Comparison of ENCODE assay signal across 27 mouse cellular contexts in genomic region chr1:119805984-119806383, GRCm38 (mm10). TPM values are rescaled to one million over a fixed set of nuclear protein-coding genes. Genes with fewer than 3 reads are reported as not detected.
DNase-seq lines count a peak whose midpoint lies in the region; ATAC-seq lines count a peak whose summit lies in the region.
"Had no signal": no experiment of that assay in that cellular context is flagged by ENCODE, and none has a peak within 500 bp of the region (broad histone marks: within the 10 kb centered on the region; RNA-seq: fewer than 3 reads in every experiment).

No protein-coding gene starts in this region.

- no peak overlapping the region for H3K4me3 ChIP-seq in forebrain, embryonic 13.5 days
- H3K4me3 ChIP-seq in forebrain, embryonic 14.5 days (ENCODE audit: low read depth, low read length), result no peak overlapping the region
- H3K4me3 ChIP-seq in forebrain, embryonic 15.5 days, result no peak overlapping the region
- H3K4me3 ChIP-seq: embryonic facial prominence, embryonic 10.5 days; forebrain, embryonic 10.5 days; heart, adult 2 months; heart, embryonic 13.5 days; hindbrain, embryonic 13.5 days; limb, embryonic 15.5 days; neural tube, embryonic 13.5 days had no signal

- ATAC-seq in forebrain, embryonic 13.5 days, result peak; percentile 36; the same call in 1 of the 2 replicates
- ATAC-seq in forebrain, embryonic 14.5 days, result no peak
- no peak for ATAC-seq in forebrain, embryonic 15.5 days (replicated peaks)
- ATAC-seq: activated CD4-positive, CD25-positive, alpha-beta regulatory T cell, adult 4 months had no signal

- H3K4me2 ChIP-seq in forebrain, embryonic 13.5 days, result no peak overlapping the region
- H3K4me2 ChIP-seq in forebrain, embryonic 14.5 days (ENCODE audit: low read length), result no peak overlapping the region
- H3K4me2 ChIP-seq in forebrain, embryonic 15.5 days (replicated peaks), result no peak overlapping the region
- H3K4me2 ChIP-seq: heart, embryonic 13.5 days; hindbrain, embryonic 13.5 days; limb, embryonic 15.5 days; lung, embryonic 14.5 days; neural tube, embryonic 13.5 days had no signal

- H3K4me1 ChIP-seq in forebrain, embryonic 13.5 days, result no peaks in the 10 kb centered on the region
- H3K4me1 ChIP-seq in forebrain, embryonic 14.5 days (ENCODE audit: control insufficient read depth, insufficient read depth, low read length), result no peaks in the 10 kb centered on the region
- H3K4me1 ChIP-seq in forebrain, embryonic 15.5 days, result no peaks in the 10 kb centered on the region
- H3K4me1 ChIP-seq: embryonic facial prominence, embryonic 10.5 days; forebrain, embryonic 10.5 days; heart, embryonic 13.5 days; hindbrain, embryonic 13.5 days; limb, embryonic 15.5 days; neural tube, embryonic 13.5 days had no signal

- no peaks in the 10 kb centered on the region for H3K27me3 ChIP-seq in forebrain, embryonic 13.5 days
- H3K27me3 ChIP-seq in forebrain, embryonic 14.5 days (replicated peaks; ENCODE audit: control insufficient read depth, insufficient read depth, low read length), result no peaks in the 10 kb centered on the region
- no peaks in the 10 kb centered on the region for H3K27me3 ChIP-seq in forebrain, embryonic 15.5 days
- H3K27me3 ChIP-seq: heart, embryonic 13.5 days; hindbrain, embryonic 13.5 days; limb, embryonic 15.5 days; neural tube, embryonic 13.5 days had no signal

- 96% methylated on average over 2 of the region's 2 CpGs for WGBS in forebrain, embryonic 13.5 days
- WGBS in forebrain, embryonic 14.5 days, result 88% methylated on average over 2 of the region's 2 CpGs
- WGBS in forebrain, embryonic 15.5 days, result 79% methylated on average over 2 of the region's 2 CpGs

- no peak overlapping the region for H3K9ac ChIP-seq in forebrain, embryonic 13.5 days
- no peak overlapping the region for H3K9ac ChIP-seq in forebrain, embryonic 14.5 days (ENCODE audit: low read length)
- H3K9ac ChIP-seq in forebrain, embryonic 15.5 days (replicated peaks), result no peak overlapping the region
- H3K9ac ChIP-seq: heart, embryonic 13.5 days; hindbrain, embryonic 13.5 days; limb, embryonic 15.5 days; liver, embryonic 14.5 days; lung, embryonic 14.5 days; neural tube, embryonic 13.5 days had no signal

- no peaks in the 10 kb centered on the region for H3K9me3 ChIP-seq in forebrain, embryonic 13.5 days (replicated peaks)
- no peaks in the 10 kb centered on the region for H3K9me3 ChIP-seq in forebrain, embryonic 14.5 days (replicated peaks; ENCODE audit: control insufficient read depth, low read length)
- no peaks in the 10 kb centered on the region for H3K9me3 ChIP-seq in forebrain, embryonic 15.5 days
- H3K9me3 ChIP-seq: embryonic facial prominence, embryonic 10.5 days; forebrain, embryonic 10.5 days; heart, embryonic 13.5 days; hindbrain, embryonic 13.5 days; limb, embryonic 15.5 days; neural tube, embryonic 13.5 days had no signal

- no peak for DNase-seq in forebrain, embryonic 14.5 days (ENCODE audit: low spot score)
- peak; percentile 17 for DNase-seq in right cerebral cortex, postnatal 25 days
- DNase-seq in right cerebral cortex, postnatal 36 days (ENCODE audit: low spot score in 2 of 2), result no peak
- DNase-seq in NIH3T3 (ENCODE audit: low read depth), result peak; percentile 75
- peak; percentile 28 for DNase-seq in telencephalon, adult 2 months (ENCODE audit: low read depth, low spot score)
- DNase-seq in B cell, adult 2 months, result no peak
- DNase-seq: cerebellum, adult 11 months; cerebellum, postnatal 10 days; gastrocnemius, postnatal 36 days; heart, adult 2 months; heart, postnatal 14 days; kidney, adult 11 months; layer of hippocampus, adult 9-11 months; left cerebral cortex, postnatal 4 days; lung, embryonic 14.5 days; midbrain, embryonic 14.5 days had no signal

- no peak overlapping the region for H3K27ac ChIP-seq in forebrain, embryonic 13.5 days
- H3K27ac ChIP-seq in forebrain, embryonic 14.5 days (ENCODE audit: low read depth, low read length), result no peak overlapping the region
- H3K27ac ChIP-seq in forebrain, embryonic 15.5 days (replicated peaks), result no peak overlapping the region
- H3K27ac ChIP-seq: embryonic facial prominence, embryonic 10.5 days; forebrain, embryonic 10.5 days; heart, adult 2 months; heart, embryonic 13.5 days; hindbrain, embryonic 13.5 days; kidney, postnatal 0 days; limb, embryonic 15.5 days; liver, embryonic 14.5 days; neural tube, embryonic 13.5 days had no signal

- H3K36me3 ChIP-seq in forebrain, embryonic 13.5 days (ENCODE audit: poor library complexity, severe bottlenecking), result no peaks in the 10 kb centered on the region
- H3K36me3 ChIP-seq in forebrain, embryonic 14.5 days (ENCODE audit: control insufficient read depth, insufficient read depth, low read length), result 0 out of 2 replicates have a peak, but pooled peaks cover under 1% of the 10 kb centered on the region
- H3K36me3 ChIP-seq in forebrain, embryonic 15.5 days, result no peaks in the 10 kb centered on the region
- H3K36me3 ChIP-seq: embryonic facial prominence, embryonic 10.5 days; forebrain, embryonic 10.5 days; heart, embryonic 13.5 days; hindbrain, embryonic 13.5 days; limb, embryonic 15.5 days; neural tube, embryonic 13.5 days had no signal

RNA-seq across cellular contexts. Expression of gene Ptpn4, which starts 31.4 kb away (rescaled TPM):
- polyA plus RNA-seq in forebrain, embryonic 13.5 days (2015; fragmentation: Nextera tagmentation; extraction: Ambion mirVana), result 10.9 and 11.0 TPM in 2 replicates
- polyA plus RNA-seq in forebrain, embryonic 14.5 days (2014; fragmentation: Nextera tagmentation; extraction: Ambion mirVana), result 15.2 and 17.4 TPM in 2 replicates
- polyA plus RNA-seq in forebrain, embryonic 15.5 days (2015; fragmentation: Nextera tagmentation; extraction: Ambion mirVana), result 17.2 and 18.3 TPM in 2 replicates

Comparison
In these comparisons a context has a peak if more than half of its experiments do, and no peak if none do; other contexts are left out.
1. DNase-seq: peak in right cerebral cortex, postnatal 25 days (single experiment), NIH3T3 (single experiment) and telencephalon, adult 2 months (single experiment); none in forebrain, embryonic 14.5 days (single experiment), right cerebral cortex, postnatal 36 days (0 of 2) and B cell, adult 2 months (0 of 2).